Mouse (Mus musculus): ENCODE measurements around the gene C87436.

DNA sequence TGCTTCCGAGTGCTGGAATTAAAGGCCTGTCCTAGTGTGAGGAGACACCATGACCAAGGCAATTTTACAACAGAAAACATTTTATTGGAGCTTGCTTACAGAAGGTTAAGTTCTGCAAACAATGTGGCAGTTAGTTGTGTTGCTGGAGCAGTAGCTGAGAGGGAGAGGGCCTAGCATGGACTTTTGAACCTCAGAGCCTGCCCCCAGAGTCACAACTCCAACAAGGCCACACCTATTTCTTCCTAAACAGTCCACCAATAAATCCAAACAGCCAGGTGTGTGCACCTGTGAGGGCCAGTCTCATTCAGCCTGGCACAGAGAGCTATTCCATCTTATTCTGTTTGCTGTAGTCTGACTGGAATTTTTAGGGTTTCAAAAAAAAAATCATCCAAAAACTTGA, 4.5 kb upstream of the C87436 start:
- TF ChIP-seq POLR2A (IDR thresholded peaks at IDR 0.05; ENCODE audit: low read depth, low read length) (no peak), CTCF (conservative IDR thresholded peaks at IDR 0.05; ENCODE audit: insufficient read depth, insufficient read length, low read depth, low read length) (no peak)

All from kidney, adult 2 months (tissue).